Mouse (Mus musculus) kidney, postnatal 0 days (tissue): ENCODE measurements at regions not wholly inside any gene's neighbourhood (a gene's known extent, or its start where the extent isn't known, plus 50 kb on each side); places are given as distances from the start of the nearest gene placed in this dataset. TPM values are rescaled to one million over a fixed set of nuclear protein-coding genes. Genes with fewer than 3 reads are reported as not detected.

Experiments used
- ATAC-seq: fragments of 200-750 bp; cut with Nextera tagmentation; replicated peaks from 2 replicates; pipeline ENCODE4 v1.8.0; 2017; ENCODE audit warnings: low read depth, moderate number of reproducible peaks, moderate TSS enrichment, moderate library complexity; ENCODE audit not compliant: low FRiP score
- DNase-seq: peaks from one replicate; pipeline ENCODE4 v3.0.0-alpha.2; 2016; ENCODE audit warnings: low spot score
- H3K27ac ChIP-seq: fragments of 300-500 bp; sonication (generic); 2 replicates; pipeline ENCODE4 v1.5.1; 2014; ENCODE audit warnings: mild to moderate bottlenecking
- H3K27me3 ChIP-seq: fragments of 300-500 bp; sonication (generic); 2 replicates; pipeline ENCODE4 v1.6.1; 2014; ENCODE audit warnings: low read length, mixed read lengths; ENCODE audit not compliant: insufficient read depth
- H3K36me3 ChIP-seq: fragments of 300-500 bp; sonication (generic); 2 replicates; pipeline ENCODE4 v1.6.1; 2014; ENCODE audit warnings: low read length, mixed read lengths; ENCODE audit not compliant: insufficient read depth
- H3K4me1 ChIP-seq: fragments of 300-500 bp; sonication (generic); replicated peaks from 2 replicates; pipeline ENCODE4 v1.6.1; 2014; ENCODE audit warnings: antibody characterized with exemption, low read length, mixed read lengths; ENCODE audit not compliant: insufficient read depth
- H3K4me2 ChIP-seq: fragments of 300-500 bp; sonication (generic); 2 replicates; pipeline ENCODE4 v1.6.1; 2014; ENCODE audit warnings: mild to moderate bottlenecking, low read length, moderate library complexity, mixed read lengths
- H3K4me3 ChIP-seq: fragments of 300-500 bp; sonication (generic); replicated peaks from 2 replicates; pipeline ENCODE4 v1.5.1; 2014; ENCODE audit warnings: low read depth, low read length
- H3K9ac ChIP-seq: fragments of 300-500 bp; sonication (generic); 2 replicates; pipeline ENCODE4 v1.6.1; 2014; ENCODE audit warnings: low read depth, low read length
- H3K9me3 ChIP-seq: fragments of 300-500 bp; sonication (generic); replicated peaks from 2 replicates; pipeline ENCODE4 v1.6.1; 2016; ENCODE audit warnings: low read length, inconsistent platforms, mixed read lengths
- CTCF ChIP-seq: IDR thresholded peaks from 2 replicates; pipeline ENCODE4 v1.5.1; 2016; ENCODE audit warnings: antibody characterized with exemption, low read depth, mild to moderate bottlenecking, moderate library complexity
- WGBS: fragments of 180-500 bp; shearing (Covaris S2); extraction: QIAGEN DNeasy Blood & Tissue Kit; methylation state at CpG from one replicate; pipeline ENCODE4 v1.1.7; 2014; 5-methylcytosine and 5-hydroxymethylcytosine counted together
- microRNA-seq: library from miRNA; unstranded; fragments of <30 nt; microRNA quantifications from one replicate; pipeline ENCODE4, GENCODE M21; 2016

- Histone ChIP-seq H3K27me3 (no peaks in the 10 kb centered on the region), H3K27ac (no peak overlapping the region), H3K36me3 (no peaks in the 10 kb centered on the region), H3K4me2 (no peak overlapping the region), H3K9me3 (no peaks in the 10 kb centered on the region), H3K4me1 (no peaks in the 10 kb centered on the region), H3K9ac (no peak overlapping the region), H3K4me3 (no peak overlapping the region)
- ATAC-seq = no peak
- WGBS = 88% methylated on average over 5 of the region's 5 CpGs
- TF ChIP-seq CTCF = no peak
- no peak for DNase-seq
These were observed 141.3 kb upstream of the Rgs18 start for GRCm38 (mm10) chr1:144916568-144916967.

GRCm38 (mm10) chr1:144902987-144903386, 127.8 kb upstream of the Rgs18 start:
- no peak overlapping the region for H3K4me3 ChIP-seq
- no peaks in the 10 kb centered on the region for H3K27me3 ChIP-seq
- TF ChIP-seq CTCF = no peak
- H3K36me3 ChIP-seq = no peaks in the 10 kb centered on the region
- H3K27ac ChIP-seq = no peak overlapping the region
- H3K9ac ChIP-seq = no peak overlapping the region
- DNase-seq = peak; percentile 7
- ATAC-seq = no peak
- H3K4me2 ChIP-seq = no peak overlapping the region
- H3K4me1 ChIP-seq = no peaks in the 10 kb centered on the region
- 56% methylated on average over 3 of the region's 3 CpGs for WGBS
- no peaks in the 10 kb centered on the region for H3K9me3 ChIP-seq

- Histone ChIP-seq H3K27me3 (no peaks in the 10 kb centered on the region), H3K4me1 (no peaks in the 10 kb centered on the region), H3K27ac (no peak overlapping the region), H3K4me2 (no peak overlapping the region), H3K36me3 (no peaks in the 10 kb centered on the region), H3K9me3 (no peaks in the 10 kb centered on the region), H3K4me3 (no peak overlapping the region), H3K9ac (no peak overlapping the region)
- WGBS = 86% methylated on average over 2 of the region's 2 CpGs
- ATAC-seq = no peak
- no peak for DNase-seq
- no peak for TF ChIP-seq CTCF
These were observed 108.4 kb upstream of the Rgs18 start for GRCm38 (mm10) chr1:144883633-144884032.

GRCm38 (mm10) chr1:144862133-144862532, 86.9 kb upstream of the Rgs18 start:
- no peak for ATAC-seq
- H3K4me3 ChIP-seq = no peak overlapping the region
- no peak for TF ChIP-seq CTCF
- 85% methylated on average over 1 of the region's 1 CpGs for WGBS
- no peak overlapping the region for H3K4me2 ChIP-seq
- no peak for DNase-seq
- H3K4me1 ChIP-seq = no peaks in the 10 kb centered on the region
- no peaks in the 10 kb centered on the region for H3K9me3 ChIP-seq
- no peaks in the 10 kb centered on the region for H3K36me3 ChIP-seq
- no peak overlapping the region for H3K9ac ChIP-seq
- H3K27ac ChIP-seq = no peak overlapping the region
- no peaks in the 10 kb centered on the region for H3K27me3 ChIP-seq

Small RNAs in the stretch of these regions (microRNA-seq; reads per million reads assigned to microRNA genes)
- not detected for gene Gm25708
